Mouse (Mus musculus) ES-E14 (cell line): ENCODE results near the gene Ap3d1.

Source experiments
- CHD2 ChIP-seq: IDR thresholded peaks from 2 replicates; pipeline ENCODE4 v1.6.1; 2014; ENCODE audit warnings: mild to moderate bottlenecking, low read depth, low read length, inconsistent platforms
- HCFC1 ChIP-seq: IDR thresholded peaks from 2 replicates; pipeline ENCODE4 v1.6.1; 2012; ENCODE audit warnings: low read length, inconsistent platforms, borderline replicate concordance; ENCODE audit not compliant: insufficient read depth
- MAFK ChIP-seq: IDR thresholded peaks from 2 replicates; pipeline ENCODE4 v1.6.1; 2014; ENCODE audit warnings: mild to moderate bottlenecking, low read depth, low read length, inconsistent platforms; ENCODE audit not compliant: insufficient read depth
- ZC3H11A ChIP-seq: IDR thresholded peaks from 2 replicates; pipeline ENCODE4 v1.6.1; 2012; ENCODE audit warnings: low read depth, mild to moderate bottlenecking, inconsistent platforms, low read length, borderline replicate concordance
- ZNF384 ChIP-seq: IDR thresholded peaks from 2 replicates; pipeline ENCODE4 v1.6.1; 2012; ENCODE audit warnings: low read depth, low read length, inconsistent platforms

- TF ChIP-seq ZC3H11A (no peak), HCFC1 (no peak), MAFK (no peak), CHD2 (no peak), ZNF384 (no peak)
These were observed 918 bp downstream of the Ap3d1 start for GRCm38 (mm10) chr10:80741146-80741545.
